Mouse (Mus musculus) ovary, adult 10 weeks (tissue): ENCODE measurements around the gene Plbd2. TPM values are rescaled to one million over a fixed set of nuclear protein-coding genes. Genes with fewer than 3 reads are reported as not detected.

Experiments
- polyA plus RNA-seq: library from polyadenylated mRNA; stranded (reverse); fragments of 350-450 nt; fragmentation: Illumina TruSeq; extraction: RNeasy Lipid Tissue Mini Kit (QIAGEN cat#74804); gene quantifications from one replicate; pipeline ENCODE4 v1.2.3, GENCODE M21; 2014

Plbd2 gene
- 0.66 TPM for polyA plus RNA-seq

DNA sequence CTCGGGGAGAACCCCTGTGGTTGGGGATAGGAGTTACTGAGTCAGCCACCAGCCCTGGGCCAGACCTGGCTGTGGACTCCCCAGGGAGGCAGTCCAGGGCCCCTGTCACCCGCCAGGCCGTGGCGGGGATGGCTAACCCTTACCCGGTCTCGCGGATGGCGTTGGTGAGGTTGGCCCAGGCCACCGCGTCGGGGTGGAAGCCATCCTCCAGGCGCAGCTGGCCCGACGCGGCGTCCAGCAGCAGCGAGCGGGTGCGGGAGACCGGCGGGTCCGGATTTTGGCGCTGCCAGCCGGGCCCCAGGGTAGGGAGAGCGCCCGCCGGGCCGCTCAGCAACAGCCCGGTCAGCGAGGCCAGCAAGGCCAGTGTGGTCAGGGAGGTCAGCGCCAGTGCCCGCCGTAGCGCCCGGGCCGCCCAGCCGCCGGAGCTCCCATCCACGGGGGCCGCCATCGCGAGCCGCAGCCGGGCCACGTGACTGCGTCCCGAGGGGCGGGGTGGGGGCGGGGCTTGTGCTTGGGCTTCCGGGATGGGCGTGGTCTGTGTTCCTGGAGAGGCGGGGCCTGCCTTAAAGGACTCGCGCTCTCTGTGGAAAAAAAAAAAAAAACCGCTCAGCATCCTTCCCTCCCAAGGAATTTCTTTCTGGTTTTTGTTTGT, at the start of gene Plbd2:
TSS of gene Plbd2 (minus strand) at position 482 of the 652 bp plus-strand sequence.

DNA sequence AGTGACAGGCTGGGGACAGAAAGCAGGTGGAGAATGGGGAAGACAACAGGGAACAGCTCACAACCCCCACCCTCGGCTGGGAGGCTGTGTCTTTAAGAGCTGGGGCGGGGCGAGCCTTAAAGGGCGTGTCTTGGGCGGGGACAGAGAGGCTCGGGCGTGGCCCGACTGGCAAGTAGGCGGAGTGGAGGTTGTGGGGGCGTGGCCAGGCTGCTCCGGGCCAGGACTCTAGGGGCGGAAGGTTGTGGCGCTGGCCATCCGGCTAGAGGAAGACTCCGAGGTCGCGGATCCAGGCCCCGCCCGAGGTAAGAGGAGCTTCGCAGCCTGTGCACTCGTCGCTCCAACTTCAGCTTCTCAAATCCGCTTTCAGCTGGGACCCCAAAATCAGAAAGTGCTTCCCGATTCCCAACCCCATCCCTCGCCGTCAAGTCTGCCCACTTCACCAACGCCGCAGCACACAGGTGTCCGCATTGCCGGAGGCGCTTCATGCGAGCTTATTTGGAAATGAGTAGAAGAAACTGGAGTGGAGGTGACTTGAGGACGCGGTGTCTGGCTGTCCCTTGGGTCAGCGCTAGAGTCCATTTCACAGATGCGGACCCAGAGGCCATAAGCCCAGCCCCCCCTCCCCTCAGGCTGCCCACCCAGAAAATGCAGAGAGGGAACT, 7.7 kb upstream of the Plbd2 start, which contains the start of gene Slc8b1:
TSS of gene Slc8b1 (plus strand) at position 187 of the 661 bp plus-strand sequence.

DNA sequence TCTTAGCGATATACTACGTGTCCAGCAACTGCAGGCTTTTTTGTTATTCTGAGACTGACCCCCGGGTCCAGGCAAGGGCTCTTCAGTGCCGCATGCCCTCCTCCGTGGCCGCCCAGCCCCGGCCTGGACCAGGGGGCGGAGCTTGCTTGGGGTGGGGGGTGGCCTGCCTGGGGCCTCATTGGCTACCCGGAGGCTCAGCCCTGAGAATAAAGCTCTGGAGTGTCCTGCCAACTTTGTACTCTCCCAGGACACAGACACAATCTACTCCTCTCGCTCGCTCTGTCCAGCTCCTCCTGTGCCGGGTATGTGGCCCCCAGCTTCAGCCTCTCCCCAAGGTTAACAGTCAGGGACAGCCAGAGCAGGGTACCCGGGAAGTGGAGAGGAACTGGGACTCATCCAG, 27.1 kb downstream of the Plbd2 start, which contains the start of gene Sds:
TSS of gene Sds (plus strand) at position 231 of the 400 bp plus-strand sequence.

DNA sequence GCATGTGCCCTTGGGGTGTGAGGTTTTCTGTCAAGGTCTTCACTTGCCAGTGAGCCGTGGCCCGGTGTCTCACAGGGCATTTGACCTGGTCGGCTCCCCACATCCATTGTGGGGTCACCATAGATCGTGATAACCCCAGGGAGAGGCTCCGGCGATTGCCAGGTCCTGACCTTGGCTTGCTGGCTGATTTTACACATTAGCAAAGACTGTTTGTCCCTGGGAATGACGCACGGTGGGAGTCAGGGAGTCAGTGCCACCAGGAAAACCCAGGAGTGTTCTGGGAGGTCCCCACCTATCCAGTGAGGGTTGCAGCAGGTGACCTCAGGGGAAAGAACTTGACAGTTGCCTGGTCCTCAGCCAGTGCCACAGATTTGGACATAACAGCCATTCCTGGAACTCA, 30.7 kb downstream of the Plbd2 start, which contains the start of gene Sdsl:
TSS of gene Sdsl (minus strand) at position 41 of the 400 bp plus-strand sequence.

Other genes with a start within 250 kb of the Plbd2 start
- not detected for gene Lhx5, start 71.9 kb downstream of the Plbd2 start, polyA plus RNA-seq
- gene Sdsl, start 30.8 kb downstream of the Plbd2 start, polyA plus RNA-seq, result not detected
- gene Sds, start 27.1 kb downstream of the Plbd2 start, polyA plus RNA-seq, result not detected
- 0.43 TPM for gene Slc8b1, start 7.5 kb upstream of the Plbd2 start, polyA plus RNA-seq
- gene Tpcn1, start 85.0 kb upstream of the Plbd2 start, polyA plus RNA-seq, result 3.1 TPM
- gene Iqcd, start 85.4 kb upstream of the Plbd2 start, polyA plus RNA-seq, result not detected
- gene Rita1, start 109.0 kb upstream of the Plbd2 start, polyA plus RNA-seq, result not detected
- gene Ddx54, start 109.1 kb upstream of the Plbd2 start, polyA plus RNA-seq, result 0.60 TPM
- not detected for gene Cfap73, start 130.6 kb upstream of the Plbd2 start, polyA plus RNA-seq
- not detected for gene Rasal1, start 145.2 kb upstream of the Plbd2 start, polyA plus RNA-seq
- 0.34 TPM for gene Dtx1, start 208.3 kb upstream of the Plbd2 start, polyA plus RNA-seq
- gene Oas2, start 246.2 kb upstream of the Plbd2 start, polyA plus RNA-seq, result 0.68 TPM